Mouse (Mus musculus) megakaryocyte, embryonic 14.5 days (primary cell): Measurements from ENCODE around the gene Zic3. TPM values are rescaled to one million over a fixed set of nuclear protein-coding genes. Genes with fewer than 3 reads are reported as not detected.

Source experiments
- H3K27me3 ChIP-seq: replicated peaks from 2 replicates; pipeline ENCODE3; 2012; ENCODE audit warnings: inconsistent platforms
- H3K36me3 ChIP-seq: replicated peaks from 2 replicates; pipeline ENCODE3; 2012; ENCODE audit warnings: low read length, inconsistent platforms, mixed read lengths
- H3K4me1 ChIP-seq: 2 replicates; pipeline ENCODE4 v1.6.1; 2012; ENCODE audit warnings: inconsistent platforms
- H3K4me3 ChIP-seq: replicated peaks from 2 replicates; pipeline ENCODE3; 2012; ENCODE audit warnings: moderate library complexity, mild to moderate bottlenecking, inconsistent platforms
- H3K9me3 ChIP-seq: 2 replicates; pipeline ENCODE4 v1.6.1; 2012; ENCODE audit warnings: inconsistent platforms
- FLI1 ChIP-seq: IDR thresholded peaks from 2 replicates; pipeline ENCODE4 v1.6.1; 2012; ENCODE audit warnings: low read length, inconsistent platforms, mixed read lengths
- GATA1 ChIP-seq: IDR thresholded peaks from 3 replicates; pipeline ENCODE4 v1.6.1; 2012; ENCODE audit warnings: mixed read lengths, low read length, inconsistent platforms, borderline replicate concordance
- polyA plus RNA-seq: library from polyadenylated mRNA; stranded (reverse); fragments of >175 nt; gene quantifications from 2 replicates; pipeline ENCODE4 v1.2.3, GENCODE M21; 2012; ENCODE audit warnings: low replicate concordance; ENCODE audit not compliant: insufficient read depth

Zic3 gene
- polyA plus RNA-seq, 1 experiment: not detected

DNA sequence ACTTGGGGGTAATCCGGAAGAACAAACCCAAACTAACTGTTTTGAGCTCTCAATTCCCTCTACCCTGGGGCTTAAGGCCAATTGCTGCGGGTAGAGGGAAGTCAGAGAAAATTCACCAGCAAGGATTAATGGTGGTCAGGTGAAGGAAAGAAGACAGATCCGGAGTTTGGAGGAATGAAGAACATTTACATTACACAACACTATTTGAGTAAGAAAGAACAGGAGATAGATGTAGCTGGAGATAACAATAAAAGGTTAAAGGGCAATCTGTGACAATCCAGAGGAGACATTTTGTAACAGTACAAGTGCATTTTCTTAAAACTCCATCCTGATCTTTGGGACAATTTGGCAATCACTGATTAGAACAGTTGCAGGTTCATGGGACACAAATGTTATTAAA lies 19.4 kb downstream of the Zic3 start:
- no peak for TF ChIP-seq GATA1
- no peak for TF ChIP-seq FLI1
- Histone ChIP-seq H3K4me1 (no peaks in the 10 kb centered on the region), H3K4me3 (no peak overlapping the region), H3K36me3 (no peaks in the 10 kb centered on the region), H3K9me3 (peaks cover 21% of the 10 kb centered on the region), H3K27me3 (peaks cover 31% of the 10 kb centered on the region)

DNA sequence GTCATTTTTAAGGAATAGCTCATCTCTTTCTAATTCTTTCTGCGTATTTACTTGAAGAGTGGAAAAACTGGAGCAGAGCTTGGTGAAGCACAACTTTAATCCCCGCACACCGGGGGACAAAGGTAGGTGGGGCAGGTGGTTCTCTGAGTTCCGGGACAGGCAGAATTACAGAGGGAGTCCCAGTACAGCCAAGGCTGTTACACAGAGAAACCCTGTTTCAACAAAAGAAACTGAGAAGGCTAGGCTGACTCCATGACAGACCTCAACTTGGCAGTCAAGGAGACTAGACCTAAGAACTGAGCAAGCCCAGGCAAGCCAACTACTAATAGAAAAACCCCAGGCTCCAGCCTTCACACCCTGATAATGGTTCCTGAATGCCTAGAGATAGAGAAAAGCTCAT lies 20.0 kb downstream of the Zic3 start:
- Histone ChIP-seq H3K9me3 (peaks cover 20% of the 10 kb centered on the region), H3K36me3 (no peaks in the 10 kb centered on the region), H3K4me3 (no peak overlapping the region), H3K4me1 (no peaks in the 10 kb centered on the region), H3K27me3 (peaks cover 28% of the 10 kb centered on the region)
- no peak for TF ChIP-seq GATA1
- TF ChIP-seq FLI1: no peak
